Mouse (Mus musculus) erythroblast, embryonic 14.5 days (primary cell): ENCODE measurements around the gene Efna5. TPM values are rescaled to one million over a fixed set of nuclear protein-coding genes. Genes with fewer than 3 reads are reported as not detected.

Experiments
- H3K27me3 ChIP-seq: 2 replicates; pipeline ENCODE4 v1.6.1; 2012; ENCODE audit warnings: inconsistent platforms; ENCODE audit not compliant: control insufficient read depth
- H3K36me3 ChIP-seq: 2 replicates; pipeline ENCODE4 v1.6.1; 2012; ENCODE audit warnings: mild to moderate bottlenecking, inconsistent platforms; ENCODE audit not compliant: control insufficient read depth
- H3K4me1 ChIP-seq: 2 replicates; pipeline ENCODE4 v1.6.1; 2012; ENCODE audit warnings: inconsistent platforms; ENCODE audit not compliant: control insufficient read depth
- H3K4me3 ChIP-seq: replicated peaks from 2 replicates; pipeline ENCODE3; 2012; ENCODE audit warnings: moderate library complexity, mild to moderate bottlenecking, inconsistent platforms
- H3K9me3 ChIP-seq: 2 replicates; pipeline ENCODE4 v1.6.1; 2012; ENCODE audit warnings: low read length, inconsistent platforms, mixed read lengths; ENCODE audit not compliant: control insufficient read depth
- GATA1 ChIP-seq: IDR thresholded peaks from 2 replicates; pipeline ENCODE4 v1.6.1; 2012; ENCODE audit warnings: low read length, inconsistent platforms, mixed read lengths
- TAL1 ChIP-seq: IDR thresholded peaks from 3 replicates; pipeline ENCODE4 v1.6.1; 2012; ENCODE audit warnings: low read length, inconsistent platforms, mixed read lengths
- polyA plus RNA-seq: library from polyadenylated mRNA; stranded (reverse); fragments of >175 nt; gene quantifications from 2 replicates; pipeline ENCODE4 v1.2.3, GENCODE M21; 2012

Gene Efna5
- polyA plus RNA-seq, 1 experiment, result not detected

DNA sequence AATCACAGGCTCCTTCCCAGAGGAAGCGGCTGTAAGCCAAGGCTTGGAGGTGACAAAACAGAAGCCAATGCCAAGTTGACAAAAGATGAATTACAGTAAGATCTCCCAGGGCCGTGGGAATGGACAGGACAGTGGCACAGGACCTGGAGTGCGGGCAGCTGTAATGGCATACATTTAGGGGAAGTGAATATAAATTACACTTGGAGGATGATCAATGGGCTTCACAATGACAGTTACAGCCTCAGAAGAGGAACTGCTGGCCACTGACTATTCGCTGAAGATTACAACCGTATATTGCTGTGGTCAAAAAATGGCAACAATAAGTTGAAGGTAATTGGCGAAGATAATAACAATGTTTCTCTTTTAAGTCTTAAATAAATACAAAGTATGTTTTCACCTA lies 67.7 kb downstream of the Efna5 start:
- H3K36me3 ChIP-seq, result no peaks in the 10 kb centered on the region
- TF ChIP-seq GATA1 (no peak), TAL1 (no peak)

DNA sequence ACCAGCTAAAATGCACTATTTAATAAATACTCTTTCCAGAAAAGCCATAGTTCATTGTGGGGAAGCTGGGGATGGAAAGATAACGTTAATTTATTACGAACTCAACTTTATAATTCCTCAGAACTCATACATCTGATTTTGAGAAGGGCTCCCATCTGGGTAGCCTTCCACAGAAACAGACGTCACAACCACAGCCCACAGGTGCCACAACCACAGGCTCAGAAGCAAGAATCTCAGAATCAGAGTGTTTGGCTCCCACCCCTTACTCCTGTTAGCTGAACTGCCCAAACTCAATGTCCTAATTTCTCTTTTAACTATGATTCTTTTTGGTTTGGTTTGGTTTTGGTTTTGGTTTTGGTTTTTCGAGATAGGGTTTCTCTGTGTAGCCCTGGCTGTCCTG lies 73.2 kb downstream of the Efna5 start:
- no peak overlapping the region for H3K4me3 ChIP-seq
- no peaks in the 10 kb centered on the region for H3K9me3 ChIP-seq
- H3K36me3 ChIP-seq, result no peaks in the 10 kb centered on the region
- H3K4me1 ChIP-seq, result no peaks in the 10 kb centered on the region
- H3K27me3 ChIP-seq, result no peaks in the 10 kb centered on the region
- TF ChIP-seq TAL1 (no peak), GATA1 (no peak)

More for the DNA sequence above, 67.7 kb downstream of the Efna5 start:
- H3K27me3 ChIP-seq, result no peaks in the 10 kb centered on the region
- H3K4me1 ChIP-seq, result no peaks in the 10 kb centered on the region
- H3K4me3 ChIP-seq, result no peak overlapping the region
- H3K9me3 ChIP-seq, result no peaks in the 10 kb centered on the region

DNA sequence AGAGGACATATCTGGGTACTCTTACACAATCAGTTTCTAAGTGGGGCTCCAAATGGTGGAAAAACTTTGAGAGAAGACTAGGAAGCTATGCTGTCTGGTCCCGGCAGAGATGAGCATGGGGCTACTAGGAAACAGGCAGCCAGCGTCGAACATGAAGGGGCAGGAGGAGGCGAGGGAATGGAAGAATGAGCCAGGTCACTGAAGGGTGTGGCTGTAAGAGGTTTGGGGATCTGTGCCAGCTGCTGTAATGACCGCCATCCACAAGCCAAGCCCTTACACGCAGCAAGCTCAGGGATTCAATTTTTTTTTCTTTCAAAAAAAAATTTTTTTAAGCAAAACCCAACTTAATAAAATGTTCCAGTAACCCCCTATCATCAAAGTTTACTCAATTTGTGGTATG lies 74.5 kb downstream of the Efna5 start:
- Histone ChIP-seq H3K4me3 (no peak overlapping the region), H3K9me3 (no peaks in the 10 kb centered on the region), H3K4me1 (no peaks in the 10 kb centered on the region), H3K36me3 (no peaks in the 10 kb centered on the region), H3K27me3 (no peaks in the 10 kb centered on the region)
- TF ChIP-seq TAL1 (no peak), GATA1 (no peak)

DNA sequence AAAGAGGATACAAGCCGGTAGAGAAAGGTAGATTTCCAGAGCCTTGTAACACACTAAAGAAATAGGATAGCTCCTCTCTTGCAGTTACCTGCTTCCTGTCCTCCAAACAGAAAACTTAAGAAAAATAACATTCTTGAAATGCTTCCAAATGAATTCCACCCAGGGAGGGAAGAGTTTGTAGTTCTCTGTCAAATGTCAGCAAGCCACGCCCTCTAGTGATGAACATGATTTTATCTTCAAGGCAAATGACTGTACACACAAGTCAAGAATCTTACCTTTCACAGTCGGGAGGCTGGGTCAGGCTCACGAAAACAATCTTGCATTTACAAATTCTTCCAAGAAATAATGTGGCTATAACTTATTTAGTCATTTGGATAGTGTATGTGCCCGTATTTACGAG lies 78.4 kb downstream of the Efna5 start:
- no peaks in the 10 kb centered on the region for H3K36me3 ChIP-seq
- no peak for TF ChIP-seq TAL1
- no peak for TF ChIP-seq GATA1
- H3K9me3 ChIP-seq, result no peaks in the 10 kb centered on the region
- H3K4me3 ChIP-seq, result no peak overlapping the region
- H3K27me3 ChIP-seq, result no peaks in the 10 kb centered on the region
- no peaks in the 10 kb centered on the region for H3K4me1 ChIP-seq

DNA sequence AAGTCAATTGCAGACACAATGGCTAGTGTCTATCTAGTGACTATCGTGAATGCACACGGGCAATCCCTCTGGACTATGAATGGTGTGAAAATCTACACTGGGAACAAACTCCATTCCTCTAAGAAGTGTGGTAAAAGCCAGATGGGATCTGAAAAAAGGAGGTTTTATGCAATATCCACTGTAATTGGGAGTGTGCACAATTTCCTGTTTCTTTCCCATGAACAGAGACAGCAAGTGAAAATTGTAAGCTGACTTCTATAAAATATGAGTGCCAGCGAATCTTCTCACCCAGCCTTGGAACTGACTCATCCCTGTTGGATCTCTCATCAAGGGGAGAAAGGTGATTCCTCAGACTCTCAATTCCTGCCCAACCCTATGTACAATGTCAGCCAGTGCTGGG lies 83.8 kb downstream of the Efna5 start:
- Histone ChIP-seq H3K36me3 (no peaks in the 10 kb centered on the region), H3K9me3 (no peaks in the 10 kb centered on the region), H3K27me3 (no peaks in the 10 kb centered on the region), H3K4me1 (no peaks in the 10 kb centered on the region), H3K4me3 (no peak overlapping the region)
- no peak for TF ChIP-seq GATA1
- TF ChIP-seq TAL1, result no peak

DNA sequence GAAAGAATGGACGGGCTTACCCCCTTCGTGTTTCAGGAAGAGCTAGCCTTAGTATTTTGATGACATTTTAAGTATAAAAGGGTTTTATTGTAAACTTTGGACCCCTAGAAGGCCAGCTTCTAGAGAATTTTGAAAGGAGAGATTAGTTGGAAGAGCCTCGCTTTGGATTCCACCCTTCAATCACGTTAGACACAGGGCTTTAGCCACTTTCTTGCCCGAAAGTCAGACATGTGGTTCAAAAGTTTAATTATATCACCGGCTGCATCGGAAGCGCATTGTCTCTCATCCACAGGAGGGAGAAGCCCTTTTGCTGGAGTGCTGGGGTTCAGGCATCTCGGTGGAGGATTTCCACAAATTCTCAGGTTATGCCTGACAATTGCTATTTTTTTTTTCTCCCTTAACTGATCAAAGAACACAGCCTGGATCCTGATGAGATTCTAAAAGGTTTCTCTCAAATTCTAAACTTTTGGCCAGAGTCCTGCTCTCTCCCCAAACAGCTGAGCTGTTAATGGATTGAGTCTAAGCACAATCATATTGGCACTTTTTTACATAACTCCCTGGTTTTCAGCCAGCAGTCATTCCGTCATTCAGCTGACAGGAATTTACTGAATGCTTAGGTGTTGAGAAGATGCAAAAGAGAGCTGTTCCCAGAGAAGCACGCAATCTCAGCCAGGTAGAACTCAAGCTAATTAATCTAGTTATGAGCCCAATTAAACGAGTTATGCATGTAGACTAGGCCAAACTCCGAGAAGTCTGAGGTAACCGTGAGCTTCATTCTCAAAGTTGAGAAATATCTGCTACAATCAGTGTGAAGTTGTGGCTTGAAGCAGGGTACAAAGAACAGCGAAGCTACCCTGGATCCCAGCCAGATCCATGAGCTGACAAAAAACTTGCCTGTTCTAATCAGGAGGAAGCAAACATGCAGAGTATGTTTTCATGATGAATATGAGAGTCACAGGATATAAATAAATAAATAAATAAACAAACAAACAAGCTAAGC lies 91.5 kb downstream of the Efna5 start:
- H3K9me3 ChIP-seq, result no peaks in the 10 kb centered on the region
- H3K4me1 ChIP-seq, result no peaks in the 10 kb centered on the region
- no peak for TF ChIP-seq GATA1
- TF ChIP-seq TAL1, result no peak

DNA sequence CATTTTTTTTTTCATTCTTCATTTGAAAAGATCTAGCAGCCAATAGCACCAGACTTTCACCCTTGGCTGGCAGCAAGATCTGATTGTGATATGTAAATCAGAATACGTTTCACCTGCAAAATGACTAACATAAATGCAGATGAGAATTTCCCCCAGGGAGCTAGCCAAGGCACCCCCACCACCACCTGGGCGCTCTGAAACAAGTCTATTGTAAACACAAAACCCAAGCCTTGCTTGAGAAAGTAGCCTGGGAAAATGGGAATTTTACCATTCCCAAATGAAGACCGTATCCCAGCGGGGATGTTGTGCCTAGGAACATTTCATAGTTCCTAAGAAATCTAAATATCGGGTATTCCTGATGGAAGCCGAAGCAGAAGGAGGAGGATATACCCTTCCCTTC lies 92.3 kb downstream of the Efna5 start:
- H3K4me3 ChIP-seq, result no peak overlapping the region
- H3K36me3 ChIP-seq, result no peaks in the 10 kb centered on the region
- TF ChIP-seq TAL1 (no peak), GATA1 (no peak)
- no peaks in the 10 kb centered on the region; the same call in 1 of the 2 replicates for H3K4me1 ChIP-seq
- no peaks in the 10 kb centered on the region; the same call in 1 of the 2 replicates for H3K27me3 ChIP-seq
- H3K9me3 ChIP-seq, result no peaks in the 10 kb centered on the region

More for the DNA sequence above, 91.5 kb downstream of the Efna5 start:
- H3K27me3 ChIP-seq, result no peaks in the 10 kb centered on the region; the same call in 1 of the 2 replicates
- H3K4me3 ChIP-seq, result no peak overlapping the region
- no peaks in the 10 kb centered on the region for H3K36me3 ChIP-seq

DNA sequence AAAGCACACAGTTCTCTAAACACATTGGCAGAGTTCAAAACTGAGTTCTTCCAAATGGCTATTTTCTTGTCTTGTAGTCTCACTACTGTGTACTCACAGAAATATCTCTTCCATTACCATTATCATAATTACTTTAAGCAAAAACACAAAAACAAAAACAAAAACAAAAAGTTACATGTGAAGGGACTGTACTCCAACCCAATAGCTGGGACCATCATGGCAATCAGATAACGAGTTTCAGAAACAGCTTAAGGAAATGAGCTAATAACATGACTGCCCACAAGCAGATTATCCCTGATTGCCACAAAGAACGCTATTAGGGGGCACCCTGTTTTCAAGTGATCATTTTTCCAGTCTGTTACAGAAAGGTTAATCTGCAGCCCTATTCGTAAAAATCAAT lies 93.3 kb downstream of the Efna5 start:
- Histone ChIP-seq H3K36me3 (no peaks in the 10 kb centered on the region), H3K27me3 (no peaks in the 10 kb centered on the region; the same call in 1 of the 2 replicates)
- TF ChIP-seq GATA1, result 0 out of 2 replicates have a peak, but pooled peaks have one; percentile 3
- no peak for TF ChIP-seq TAL1

DNA sequence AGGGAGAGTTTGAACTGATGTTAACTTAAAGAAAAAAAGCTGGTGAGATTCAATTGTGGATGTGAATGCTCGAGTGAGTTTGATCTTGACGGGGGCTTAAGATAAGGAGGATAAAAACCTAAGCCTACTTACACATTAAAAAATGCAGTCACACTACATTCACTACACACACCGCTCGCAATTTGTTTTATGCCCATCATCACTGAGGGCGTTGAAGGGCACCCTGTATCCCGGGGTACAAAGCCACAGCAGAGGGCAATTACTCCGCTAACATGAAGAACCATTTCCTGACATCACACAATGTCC lies 94.6 kb downstream of the Efna5 start:
- no peaks in the 10 kb centered on the region; the same call in 1 of the 2 replicates for H3K27me3 ChIP-seq
- no peak overlapping the region for H3K4me3 ChIP-seq
- TF ChIP-seq GATA1 (no peak), TAL1 (no peak)
- no peaks in the 10 kb centered on the region for H3K9me3 ChIP-seq
- no peaks in the 10 kb centered on the region; the same call in 1 of the 2 replicates for H3K4me1 ChIP-seq
- no peaks in the 10 kb centered on the region for H3K36me3 ChIP-seq

More for the DNA sequence above, 93.3 kb downstream of the Efna5 start:
- Histone ChIP-seq H3K4me3 (no peak overlapping the region), H3K4me1 (no peaks in the 10 kb centered on the region; the same call in 1 of the 2 replicates), H3K9me3 (no peaks in the 10 kb centered on the region)
